Mouse (Mus musculus) hindbrain, postnatal 0 days (tissue): ENCODE measurements around the gene Gm49394. TPM values are rescaled to one million over a fixed set of nuclear protein-coding genes. Genes with fewer than 3 reads are reported as not detected.

ENCODE experiments used
- ATAC-seq: fragments of 200-750 bp; cut with Nextera tagmentation; 2 replicates; pipeline ENCODE4 v1.8.0; 2017; ENCODE audit warnings: mild to moderate bottlenecking, moderate TSS enrichment, moderate library complexity
- DNase-seq: peaks from one replicate; pipeline ENCODE4 v3.0.0-alpha.2; 2015; ENCODE audit warnings: low spot score
- H3K27ac ChIP-seq: fragments of 300-500 bp; sonication (generic); 2 replicates; pipeline ENCODE4 v1.5.1; 2014; ENCODE audit warnings: mild to moderate bottlenecking
- H3K27me3 ChIP-seq: fragments of 300-500 bp; sonication (generic); 2 replicates; pipeline ENCODE4 v1.6.1; 2014; ENCODE audit warnings: low read length, mixed read lengths; ENCODE audit not compliant: insufficient read depth
- H3K36me3 ChIP-seq: fragments of 300-500 bp; sonication (generic); 2 replicates; pipeline ENCODE4 v1.6.1; 2014; ENCODE audit warnings: low read length, mixed read lengths; ENCODE audit not compliant: insufficient read depth
- H3K4me1 ChIP-seq: fragments of 300-500 bp; sonication (generic); 2 replicates; pipeline ENCODE4 v1.6.1; 2014; ENCODE audit warnings: antibody characterized with exemption, low read length, mixed read lengths; ENCODE audit not compliant: insufficient read depth
- H3K4me2 ChIP-seq: fragments of 300-500 bp; sonication (generic); 2 replicates; pipeline ENCODE4 v1.6.1; 2014; ENCODE audit warnings: low read depth, mild to moderate bottlenecking, low read length, moderate library complexity, mixed read lengths
- H3K4me3 ChIP-seq: fragments of 300-500 bp; sonication (generic); 2 replicates; pipeline ENCODE4 v1.5.1; 2014; ENCODE audit warnings: low read length
- H3K9ac ChIP-seq: fragments of 300-500 bp; sonication (generic); replicated peaks from 2 replicates; pipeline ENCODE4 v1.6.1; 2014; ENCODE audit warnings: mild to moderate bottlenecking, low read length, moderate library complexity, mixed read lengths
- H3K9me3 ChIP-seq: fragments of 300-500 bp; sonication (generic); 2 replicates; pipeline ENCODE4 v1.6.1; 2016; ENCODE audit warnings: low read length, mixed read lengths
- CTCF ChIP-seq: IDR thresholded peaks from 2 replicates; pipeline ENCODE4 v1.5.1; 2016; ENCODE audit warnings: antibody characterized with exemption, control low read depth, low read depth
- WGBS: fragments of 180-500 bp; shearing (Covaris S2); extraction: QIAGEN DNeasy Blood & Tissue Kit; methylation state at CpG from one replicate; pipeline ENCODE4 v1.1.7; 2014; 5-methylcytosine and 5-hydroxymethylcytosine counted together
- polyA plus RNA-seq: library from polyadenylated mRNA; unstranded; fragments of >200 nt; fragmentation: Nextera tagmentation; extraction: Ambion mirVana; gene quantifications from 2 replicates; pipeline ENCODE4 v1.2.1, GENCODE M21; 2015
- total RNA-seq: library from RNA; depleted of rRNA; stranded (reverse); fragments of >200 nt; gene quantifications from 2 replicates; pipeline ENCODE4 v1.2.3, GENCODE M21; 2014; rRNA removed

Gene Gm49394
- total RNA-seq, result 0.32 and 0.68 TPM in 2 replicates
- polyA plus RNA-seq, result not detected in 2 replicates

DNA sequence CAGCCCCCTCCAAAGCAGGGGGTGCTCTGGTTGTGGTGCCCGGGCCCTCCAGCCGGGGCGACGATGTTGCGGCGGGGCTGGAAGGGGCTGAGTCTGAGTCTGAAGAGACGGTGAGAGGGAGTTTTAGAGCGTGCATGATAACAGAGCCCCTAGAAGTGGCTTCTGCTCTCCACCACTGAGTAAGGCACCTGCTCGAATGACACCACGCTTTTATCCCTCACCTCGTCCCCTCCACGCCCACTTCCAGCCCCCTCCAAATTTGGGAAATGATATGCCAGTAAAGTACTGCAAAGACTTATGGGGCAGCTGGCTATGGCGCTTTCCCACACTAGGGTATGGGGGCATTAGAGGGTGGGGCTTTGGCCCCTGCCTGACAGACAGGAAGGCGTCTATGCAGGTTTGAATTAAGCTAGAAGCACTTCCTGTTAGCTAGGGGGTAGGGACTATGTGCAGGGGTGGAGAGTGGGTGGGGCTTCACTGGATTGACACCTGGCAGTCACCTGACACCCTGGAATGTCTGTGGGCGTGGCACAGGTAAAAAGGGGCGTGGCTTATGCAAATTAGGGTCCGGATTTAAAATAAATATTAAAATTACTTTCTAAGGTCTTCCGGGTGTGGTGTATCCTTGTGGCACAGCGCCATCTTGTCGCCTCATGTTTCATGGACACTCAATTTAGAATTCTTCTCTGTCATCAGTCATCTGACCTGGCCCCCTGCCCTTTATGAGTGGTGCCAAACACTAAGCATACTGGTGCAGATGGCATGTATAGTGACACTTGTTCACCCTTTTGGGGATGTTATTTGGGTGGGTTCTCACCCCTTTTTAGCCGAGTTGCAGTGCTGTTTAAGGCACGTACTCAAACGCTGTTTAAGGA is at the start of gene Gm49394:
Gene Gm49394, minus strand, starts transcription at position 192 of the 875 bp plus-strand sequence.
- no peak within 1 kb of the TSS for H3K4me3 ChIP-seq
- ATAC-seq, result no peak
- DNase-seq, result no peak
- peaks cover 16% of the 10 kb centered on the region; the same call in 1 of the 2 replicates for H3K27me3 ChIP-seq
- no peak within 1 kb of the TSS for H3K4me2 ChIP-seq
- H3K9ac ChIP-seq, result no peak within 1 kb of the TSS
- TF ChIP-seq CTCF, result no peak
- no peak within 1 kb of the TSS for H3K27ac ChIP-seq
- H3K4me1 ChIP-seq, result no peaks in the 10 kb centered on the region
- H3K9me3 ChIP-seq, result no peaks in the 10 kb centered on the region
- 87% methylated on average over 23 of the region's 23 CpGs for WGBS
- no peaks in the 10 kb centered on the region for H3K36me3 ChIP-seq

DNA sequence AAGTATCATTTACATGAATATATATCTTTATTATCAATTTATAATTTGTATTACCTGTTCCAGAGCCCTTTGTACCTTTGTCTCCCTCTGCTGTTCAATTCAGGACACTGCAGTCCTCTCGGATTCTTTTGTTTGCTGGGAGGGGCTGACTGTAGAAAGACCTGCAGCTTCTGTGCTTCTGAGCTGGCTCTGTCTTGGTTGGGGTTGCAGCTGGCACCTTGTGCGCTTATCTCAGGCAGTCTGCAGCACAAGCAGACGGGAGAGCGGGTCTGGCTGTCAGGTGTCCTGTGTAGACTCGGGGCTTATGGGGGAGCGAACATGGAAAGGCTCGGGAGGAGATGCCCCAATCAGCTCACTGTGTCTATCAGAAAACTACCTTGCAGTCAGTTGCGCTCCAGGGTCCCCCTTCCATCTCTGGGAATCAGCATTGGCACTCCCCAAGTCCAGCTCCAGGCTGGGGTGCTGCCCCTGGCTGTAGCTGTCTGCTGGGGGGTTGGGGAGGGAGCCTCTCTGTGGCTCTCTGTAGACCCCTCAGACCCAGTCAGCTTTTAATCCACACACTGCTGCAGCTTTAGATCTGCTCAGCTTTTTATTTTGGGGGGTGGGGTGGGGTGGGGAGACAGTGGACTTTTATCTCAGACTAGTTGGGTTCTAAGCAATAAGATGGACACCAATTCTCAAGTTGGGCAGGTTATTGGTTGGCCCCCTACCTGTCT is 45.2 kb upstream of the Gm49394 start:
- Histone ChIP-seq H3K27ac (no peak overlapping the region), H3K9me3 (no peaks in the 10 kb centered on the region), H3K4me2 (peak overlapping the region; percentile 48), H3K36me3 (no peaks in the 10 kb centered on the region), H3K4me3 (peak overlapping the region; percentile 21), H3K9ac (0 out of 2 replicates have a peak overlapping the region, but pooled peaks have one; percentile 22), H3K4me1 (no peaks in the 10 kb centered on the region), H3K27me3 (no peaks in the 10 kb centered on the region)
- DNase-seq (peak; percentile 74), ATAC-seq (0 out of 2 replicates have a peak, but pooled peaks have one; percentile 27)
- WGBS, result 11% methylated on average over 8 of the region's 8 CpGs
- peak; percentile 86 for TF ChIP-seq CTCF

DNA sequence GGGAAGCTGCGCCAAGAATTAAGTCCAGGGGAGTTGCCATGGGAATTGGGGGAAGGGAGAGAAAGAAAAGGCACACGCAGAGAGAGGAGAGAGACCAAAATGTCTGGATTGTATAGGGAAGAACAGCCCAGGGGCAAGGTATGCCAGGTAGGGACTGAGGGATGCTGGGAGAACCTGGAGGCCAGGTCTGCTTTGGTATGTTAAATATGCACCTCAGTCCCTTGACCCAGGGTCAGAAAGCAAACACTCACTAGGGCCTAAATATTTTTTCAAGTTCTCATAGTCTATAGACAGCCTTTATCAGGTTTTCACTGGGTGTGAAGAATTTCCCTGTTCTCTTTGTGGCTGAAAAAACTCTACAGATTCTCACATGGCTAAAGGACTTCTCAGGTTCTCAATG is 37.1 kb upstream of the Gm49394 start:
- no peaks in the 10 kb centered on the region for H3K36me3 ChIP-seq
- TF ChIP-seq CTCF, result no peak
- no peak overlapping the region for H3K4me2 ChIP-seq
- H3K4me1 ChIP-seq, result no peaks in the 10 kb centered on the region
- ATAC-seq (no peak), DNase-seq (no peak)
- H3K27ac ChIP-seq, result no peak overlapping the region
- 67% methylated on average over 2 of the region's 2 CpGs for WGBS
- H3K9ac ChIP-seq, result no peak overlapping the region
- no peak overlapping the region for H3K4me3 ChIP-seq
- no peaks in the 10 kb centered on the region for H3K27me3 ChIP-seq
- no peaks in the 10 kb centered on the region for H3K9me3 ChIP-seq

DNA sequence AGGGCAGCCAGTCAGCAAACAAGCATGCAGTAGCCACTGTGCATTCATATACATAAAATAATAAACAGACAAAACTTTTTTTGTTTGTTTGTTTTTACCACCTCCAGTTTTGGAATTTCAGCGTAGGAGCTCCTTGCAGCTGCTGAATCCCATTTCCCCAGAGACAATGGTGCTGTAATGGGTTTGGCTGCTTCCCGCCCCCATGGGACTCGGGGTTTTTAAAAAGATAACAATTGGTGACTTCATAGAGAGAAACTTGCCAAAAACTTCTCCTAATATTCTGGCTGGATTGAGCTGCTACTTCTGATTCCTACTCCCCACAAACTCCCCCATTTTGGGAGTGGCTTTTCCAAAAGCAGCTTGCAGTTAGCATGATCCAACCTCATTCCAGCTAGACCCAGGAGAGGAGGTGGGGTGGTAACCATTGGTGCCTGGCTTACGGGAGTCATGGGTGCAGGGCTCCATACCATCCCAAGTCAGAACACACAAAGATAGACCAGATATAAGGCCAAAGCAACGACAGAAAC is 29.7 kb upstream of the Gm49394 start:
- no peaks in the 10 kb centered on the region for H3K4me1 ChIP-seq
- WGBS, result 55% methylated on average over 5 of the region's 5 CpGs
- ATAC-seq (no peak), DNase-seq (peak; percentile 7)
- no peak overlapping the region for H3K27ac ChIP-seq
- H3K4me2 ChIP-seq, result no peak overlapping the region
- no peaks in the 10 kb centered on the region for H3K36me3 ChIP-seq
- H3K4me3 ChIP-seq, result no peak overlapping the region
- H3K9me3 ChIP-seq, result no peaks in the 10 kb centered on the region
- H3K27me3 ChIP-seq, result no peaks in the 10 kb centered on the region
- no peak for TF ChIP-seq CTCF
- H3K9ac ChIP-seq, result no peak overlapping the region

DNA sequence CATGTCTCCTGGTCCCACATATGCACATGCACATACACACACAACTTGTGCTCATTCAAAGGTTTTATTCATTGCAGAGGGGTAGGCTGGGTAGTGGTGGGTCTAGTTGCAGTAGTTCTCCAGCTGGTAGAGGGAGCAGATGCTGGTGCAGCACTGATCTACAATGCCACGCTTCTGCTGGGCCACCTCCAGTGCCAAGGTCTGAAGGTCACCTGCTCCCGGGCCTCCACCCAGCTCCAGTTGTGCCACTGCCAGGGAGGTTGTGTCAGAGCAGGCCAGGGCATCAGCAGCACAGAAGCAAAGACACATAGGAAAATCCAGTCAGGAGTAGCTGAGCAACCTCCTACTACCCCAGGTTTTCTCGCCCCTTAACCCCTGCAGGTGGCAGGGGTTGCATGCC is 8.9 kb upstream of the Gm49394 start:
- Histone ChIP-seq H3K27ac (no peak overlapping the region), H3K4me1 (no peaks in the 10 kb centered on the region), H3K9me3 (no peaks in the 10 kb centered on the region), H3K4me3 (no peak overlapping the region), H3K36me3 (no peaks in the 10 kb centered on the region), H3K4me2 (no peak overlapping the region), H3K27me3 (no peaks in the 10 kb centered on the region), H3K9ac (no peak overlapping the region)
- ATAC-seq, result no peak
- WGBS, result 91% methylated on average over 3 of the region's 3 CpGs
- TF ChIP-seq CTCF, result no peak
- no peak for DNase-seq

DNA sequence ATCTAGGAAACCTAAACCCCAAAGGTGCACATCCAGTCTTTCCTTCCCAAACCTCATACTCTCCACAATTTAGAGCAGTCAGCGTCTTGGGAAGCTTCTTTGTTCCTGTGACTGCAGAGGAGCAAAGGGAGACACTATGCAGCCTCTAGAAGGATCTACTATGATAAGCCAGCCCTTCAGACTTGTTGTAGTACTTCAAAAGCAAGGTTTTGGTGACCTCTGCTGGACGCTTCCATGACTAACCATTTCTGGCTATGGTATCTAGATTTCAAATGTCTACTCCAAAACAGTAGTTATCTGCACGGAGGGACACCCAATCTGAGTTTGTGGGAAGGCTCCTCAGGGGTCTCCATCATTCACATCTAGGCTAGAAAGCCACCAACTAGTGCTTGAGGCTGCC is 5.9 kb upstream of the Gm49394 start:
- no peak overlapping the region for H3K4me3 ChIP-seq
- 18% methylated on average over 3 of the region's 3 CpGs for WGBS
- H3K27ac ChIP-seq, result no peak overlapping the region
- no peak overlapping the region for H3K9ac ChIP-seq
- DNase-seq, result peak; percentile 91
- ATAC-seq, result peak; percentile 67; the same call in 1 of the 2 replicates
- no peaks in the 10 kb centered on the region for H3K9me3 ChIP-seq
- no peak overlapping the region for H3K4me2 ChIP-seq
- no peaks in the 10 kb centered on the region for H3K27me3 ChIP-seq
- TF ChIP-seq CTCF, result peak; percentile 77
- H3K36me3 ChIP-seq, result no peaks in the 10 kb centered on the region
- H3K4me1 ChIP-seq, result no peaks in the 10 kb centered on the region
